Mouse (Mus musculus) ES-E14 (cell line): ENCODE measurements at regions not wholly inside any gene's neighbourhood (a gene's known extent, or its start where the extent isn't known, plus 50 kb on each side); places are given as distances from the start of the nearest gene placed in this dataset.

Experiments
- MAFK ChIP-seq: IDR thresholded peaks from 2 replicates; pipeline ENCODE4 v1.6.1; 2014; ENCODE audit warnings: mild to moderate bottlenecking, low read depth, low read length, inconsistent platforms; ENCODE audit not compliant: insufficient read depth
- ZNF384 ChIP-seq: IDR thresholded peaks from 2 replicates; pipeline ENCODE4 v1.6.1; 2012; ENCODE audit warnings: low read depth, low read length, inconsistent platforms

DNA sequence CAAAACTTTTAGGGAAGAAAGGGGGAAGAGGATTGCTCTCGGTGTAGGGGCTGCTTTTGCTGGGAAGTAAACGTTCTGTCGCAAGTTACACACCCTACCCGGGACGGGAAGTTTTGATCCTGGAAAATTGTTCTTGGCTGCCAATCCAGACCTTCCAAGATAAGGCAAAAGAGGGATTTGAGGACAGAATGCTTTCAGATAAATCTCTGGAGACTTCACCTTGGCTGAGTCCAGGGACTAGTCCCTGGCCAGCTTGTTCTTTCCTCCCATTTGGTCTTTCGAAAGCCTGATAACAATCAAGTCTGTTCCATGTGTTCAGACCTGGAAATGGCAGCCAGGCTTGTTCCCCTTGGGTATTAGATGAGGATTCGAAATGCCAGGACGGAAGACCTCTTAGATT, 164.8 kb downstream of the Adamts15 start:
- no peak for TF ChIP-seq ZNF384
- no peak for TF ChIP-seq MAFK
